Mouse (Mus musculus): ENCODE data around the gene Dbnl. TPM values are rescaled to one million over a fixed set of nuclear protein-coding genes. Genes with fewer than 3 reads are reported as not detected.

Dbnl gene
- polyA plus RNA-seq, 1 experiment from 2014 or later: 139 TPM

- no peak overlapping the region for H3K4me3 ChIP-seq
- peaks cover 91% of the 10 kb centered on the region for H3K36me3 ChIP-seq
- H3K27me3 ChIP-seq: no peaks in the 10 kb centered on the region
- H3K9ac ChIP-seq: no peak overlapping the region
- H3K27ac ChIP-seq: no peak overlapping the region
- WGBS: 87% methylated on average over 15 of the region's 15 CpGs
- no peak for ATAC-seq (ENCODE audit: insufficient number of reproducible peaks, insufficient read depth, low FRiP score, low TSS enrichment)
- no peak overlapping the region for H3K4me2 ChIP-seq (replicated peaks)
- no peaks in the 10 kb centered on the region for H3K9me3 ChIP-seq
- H3K4me1 ChIP-seq: no peaks in the 10 kb centered on the region
These were observed 8.7 kb downstream of the Dbnl start for GRCm38 (mm10) chr11:5796939-5797338.

GRCm38 (mm10) chr11:5797371-5797770 lies 9.1 kb downstream of the Dbnl start:
- Histone ChIP-seq H3K36me3 (peaks cover 86% of the 10 kb centered on the region), H3K4me3 (no peak overlapping the region), H3K27ac (peak overlapping the region; percentile 11; the same call in 1 of the 2 replicates), H3K27me3 (no peaks in the 10 kb centered on the region), H3K4me1 (peaks cover 4% of the 10 kb centered on the region; the same call in 1 of the 2 replicates), H3K9ac (no peak overlapping the region), H3K4me2 (replicated peaks) (no peak overlapping the region), H3K9me3 (no peaks in the 10 kb centered on the region)
- 66% methylated on average over 11 of the region's 11 CpGs for WGBS
- no peak for ATAC-seq (ENCODE audit: insufficient number of reproducible peaks, insufficient read depth, low FRiP score, low TSS enrichment)

GRCm38 (mm10) chr11:5797928-5798327 lies 9.6 kb downstream of the Dbnl start:
- Histone ChIP-seq H3K4me3 (no peak overlapping the region), H3K4me2 (replicated peaks) (no peak overlapping the region), H3K27me3 (no peaks in the 10 kb centered on the region), H3K9ac (no peak overlapping the region), H3K27ac (peak overlapping the region; percentile 11; the same call in 1 of the 2 replicates), H3K9me3 (no peaks in the 10 kb centered on the region), H3K36me3 (peaks cover 81% of the 10 kb centered on the region), H3K4me1 (peaks cover 8% of the 10 kb centered on the region; the same call in 1 of the 2 replicates)
- no peak for ATAC-seq (ENCODE audit: insufficient number of reproducible peaks, insufficient read depth, low FRiP score, low TSS enrichment)
- WGBS: 86% methylated on average over 5 of the region's 5 CpGs

GRCm38 (mm10) chr11:5799621-5800490 lies 11.6 kb downstream of the Dbnl start:
- H3K4me3 ChIP-seq: no peak overlapping the region
- H3K27ac ChIP-seq: no peak overlapping the region
- H3K9ac ChIP-seq: no peak overlapping the region
- H3K27me3 ChIP-seq: no peaks in the 10 kb centered on the region
- no peaks in the 10 kb centered on the region for H3K9me3 ChIP-seq
- WGBS: 84% methylated on average over 17 of the region's 17 CpGs
- peaks cover 64% of the 10 kb centered on the region for H3K36me3 ChIP-seq
- no peak for ATAC-seq (ENCODE audit: insufficient number of reproducible peaks, insufficient read depth, low FRiP score, low TSS enrichment)
- no peak overlapping the region for H3K4me2 ChIP-seq (replicated peaks)
- peaks cover 18% of the 10 kb centered on the region for H3K4me1 ChIP-seq

GRCm38 (mm10) chr11:5801511-5801910 lies 13.2 kb downstream of the Dbnl start:
- H3K27ac ChIP-seq: no peak overlapping the region
- H3K4me3 ChIP-seq: no peak overlapping the region
- H3K9me3 ChIP-seq: no peaks in the 10 kb centered on the region
- no peak overlapping the region for H3K9ac ChIP-seq
- no peak overlapping the region for H3K4me2 ChIP-seq (replicated peaks)
- peaks cover 48% of the 10 kb centered on the region for H3K36me3 ChIP-seq
- no peaks in the 10 kb centered on the region for H3K27me3 ChIP-seq
- H3K4me1 ChIP-seq: peaks cover 18% of the 10 kb centered on the region
- no peak for ATAC-seq (ENCODE audit: insufficient number of reproducible peaks, insufficient read depth, low FRiP score, low TSS enrichment)
- 94% methylated on average over 16 of the region's 16 CpGs for WGBS

- no peak overlapping the region for H3K4me3 ChIP-seq
- no peaks in the 10 kb centered on the region for H3K27me3 ChIP-seq
- H3K9ac ChIP-seq: no peak overlapping the region
- peaks cover 18% of the 10 kb centered on the region for H3K4me1 ChIP-seq
- no peak overlapping the region for H3K27ac ChIP-seq
- no peaks in the 10 kb centered on the region for H3K9me3 ChIP-seq
- ATAC-seq (ENCODE audit: insufficient number of reproducible peaks, insufficient read depth, low FRiP score, low TSS enrichment): no peak
- H3K4me2 ChIP-seq (replicated peaks): no peak overlapping the region
- WGBS: 70% methylated on average over 12 of the region's 12 CpGs
- peaks cover 43% of the 10 kb centered on the region for H3K36me3 ChIP-seq
These were observed 13.7 kb downstream of the Dbnl start for GRCm38 (mm10) chr11:5802005-5802404.

- peaks cover 18% of the 10 kb centered on the region for H3K4me1 ChIP-seq
- H3K9ac ChIP-seq: no peak overlapping the region
- H3K36me3 ChIP-seq: peaks cover 37% of the 10 kb centered on the region
- H3K9me3 ChIP-seq: no peaks in the 10 kb centered on the region
- H3K4me2 ChIP-seq (replicated peaks): no peak overlapping the region
- H3K27me3 ChIP-seq: no peaks in the 10 kb centered on the region
- no peak overlapping the region for H3K27ac ChIP-seq
- no peak overlapping the region for H3K4me3 ChIP-seq
- WGBS: 77% methylated on average over 8 of the region's 8 CpGs
- no peak for ATAC-seq (ENCODE audit: insufficient number of reproducible peaks, insufficient read depth, low FRiP score, low TSS enrichment)
These were observed 14.3 kb downstream of the Dbnl start for GRCm38 (mm10) chr11:5802457-5803217.

GRCm38 (mm10) chr11:5803551-5803981 lies 15.3 kb downstream of the Dbnl start, which contains the start of gene Pgam2:
Gene Pgam2 (minus strand): TSS chr11:5803733.
- peaks cover 29% of the 10 kb centered on the region for H3K36me3 ChIP-seq
- peak; percentile 36; the same call in 1 of the 2 replicates for ATAC-seq (ENCODE audit: insufficient number of reproducible peaks, insufficient read depth, low FRiP score, low TSS enrichment)
- WGBS: 42% methylated on average over 8 of the region's 8 CpGs
- H3K9me3 ChIP-seq: no peaks in the 10 kb centered on the region
- H3K4me3 ChIP-seq: no peak within 1 kb of the TSS
- H3K9ac ChIP-seq: no peak within 1 kb of the TSS
- H3K27me3 ChIP-seq: no peaks in the 10 kb centered on the region
- H3K27ac ChIP-seq: no peak within 1 kb of the TSS
- H3K4me1 ChIP-seq: peaks cover 18% of the 10 kb centered on the region
- H3K4me2 ChIP-seq (replicated peaks): no peak within 1 kb of the TSS

- ATAC-seq (ENCODE audit: insufficient number of reproducible peaks, insufficient read depth, low FRiP score, low TSS enrichment): no peak
- peaks cover 23% of the 10 kb centered on the region for H3K36me3 ChIP-seq
- H3K9me3 ChIP-seq: no peaks in the 10 kb centered on the region
- no peaks in the 10 kb centered on the region for H3K27me3 ChIP-seq
- H3K27ac ChIP-seq: no peak overlapping the region
- WGBS: 73% methylated on average over 5 of the region's 5 CpGs
- no peak overlapping the region for H3K4me3 ChIP-seq
- H3K4me2 ChIP-seq (replicated peaks): no peak overlapping the region
- H3K9ac ChIP-seq: no peak overlapping the region
- H3K4me1 ChIP-seq: peaks cover 18% of the 10 kb centered on the region
These were observed 15.9 kb downstream of the Dbnl start for GRCm38 (mm10) chr11:5804174-5804573.

- no peak overlapping the region for H3K27ac ChIP-seq
- H3K4me2 ChIP-seq (replicated peaks): no peak overlapping the region
- H3K4me3 ChIP-seq: no peak overlapping the region
- H3K27me3 ChIP-seq: no peaks in the 10 kb centered on the region
- no peak overlapping the region for H3K9ac ChIP-seq
- H3K9me3 ChIP-seq: no peaks in the 10 kb centered on the region
- 79% methylated on average over 3 of the region's 3 CpGs for WGBS
- ATAC-seq (ENCODE audit: insufficient number of reproducible peaks, insufficient read depth, low FRiP score, low TSS enrichment): no peak
- H3K4me1 ChIP-seq: peaks cover 18% of the 10 kb centered on the region
- peaks cover 8% of the 10 kb centered on the region for H3K36me3 ChIP-seq
These were observed 17.4 kb downstream of the Dbnl start for GRCm38 (mm10) chr11:5805711-5806110.

GRCm38 (mm10) chr11:5807956-5808355 lies 19.7 kb downstream of the Dbnl start:
- no peak for ATAC-seq (ENCODE audit: insufficient number of reproducible peaks, insufficient read depth, low FRiP score, low TSS enrichment)
- H3K9me3 ChIP-seq: no peaks in the 10 kb centered on the region
- WGBS: 83% methylated on average over 9 of the region's 9 CpGs

More at GRCm38 (mm10) chr11:5807956-5808355, 19.7 kb downstream of the Dbnl start:
- no peak overlapping the region for H3K4me3 ChIP-seq
- no peaks in the 10 kb centered on the region for H3K36me3 ChIP-seq
- no peak overlapping the region for H3K27ac ChIP-seq
- no peaks in the 10 kb centered on the region for H3K27me3 ChIP-seq
- H3K9ac ChIP-seq: no peak overlapping the region
- H3K4me1 ChIP-seq: peaks cover 10% of the 10 kb centered on the region
- H3K4me2 ChIP-seq (replicated peaks): no peak overlapping the region
